Mouse (Mus musculus) adrenal gland, postnatal 36 days (tissue): ENCODE measurements around the gene Gm7579. TPM values are rescaled to one million over a fixed set of nuclear protein-coding genes. Genes with fewer than 3 reads are reported as not detected.
A peak's percentile ranks its signal among the peaks of the same experiment; 100 is the strongest.
"Not testable (repeated sequence)": the region's sequence is repeated elsewhere in the genome, so short reads cannot be mapped to it uniquely, and the experiment has no call there.

Source experiments
- DNase-seq, 2 experiments: peaks; one replicate each; pipeline ENCODE4 v3.0.0; 2021; ENCODE audit warnings: mixed read lengths in 1 of 2
- long read RNA-seq, 2 experiments: library from polyadenylated mRNA; stranded (forward); transcript quantifications; one replicate each; pipeline ENCODE4 v2.0.0; 2021; ENCODE audit warnings: borderline sequencing depth in 2 of 2
- total RNA-seq, 2 experiments: library from RNA; stranded (reverse); gene quantifications; 2 replicates each; pipeline ENCODE4 v1.2.3; 2021

The Gm7579 gene
- not detected for total RNA-seq
- long read RNA-seq, experiment 1, result 0 reads
- long read RNA-seq, experiment 2, result 0 reads

DNA sequence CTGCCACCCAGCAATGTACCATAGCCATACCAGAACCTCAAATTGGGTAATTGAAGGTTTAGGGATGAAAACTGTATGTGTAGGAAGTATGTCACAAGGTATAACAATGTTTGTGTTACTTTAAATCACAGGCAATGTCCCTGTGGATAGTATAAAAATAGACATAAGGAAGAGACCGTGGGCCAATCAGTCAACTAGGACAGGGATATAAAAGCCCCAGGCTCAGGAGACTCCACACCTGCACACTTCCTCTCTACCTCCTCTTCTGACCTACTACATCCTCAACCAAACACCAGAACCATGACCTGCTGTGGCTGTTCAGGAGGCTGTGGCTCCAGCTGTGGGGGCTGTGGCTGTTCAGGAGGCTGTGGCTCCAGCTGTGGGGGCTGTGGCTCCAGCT lies at the start of gene Gm7579:
Gene Gm7579 (plus strand): TSS at position 301 of the 400 bp plus-strand sequence.
- no peak for DNase-seq

DNA sequence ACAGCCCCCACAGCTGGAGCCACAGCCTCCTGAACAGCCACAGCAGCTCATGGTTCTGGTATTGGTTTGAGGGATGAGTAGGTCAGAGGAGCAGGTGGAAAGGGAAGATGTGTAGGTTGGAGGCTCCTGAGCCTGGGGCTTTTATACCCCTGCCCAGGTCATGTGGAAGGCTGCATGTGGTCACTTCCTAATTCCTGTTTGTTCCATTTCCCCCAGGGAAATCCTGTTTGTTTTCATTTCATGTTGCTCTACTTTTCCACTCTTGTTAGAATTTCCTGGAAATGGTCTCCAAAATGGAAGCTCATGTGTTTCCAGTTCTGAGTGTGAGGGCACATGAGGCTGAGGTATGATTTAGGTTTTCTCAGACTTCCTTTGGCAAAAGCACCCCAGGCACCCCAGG lies 46.0 kb upstream of the Gm7579 start, which contains the start of gene Gm4553:
Gene Gm4553 (minus strand): TSS at position 101 of the 400 bp plus-strand sequence.
- DNase-seq, result not testable (repeated sequence)

DNA sequence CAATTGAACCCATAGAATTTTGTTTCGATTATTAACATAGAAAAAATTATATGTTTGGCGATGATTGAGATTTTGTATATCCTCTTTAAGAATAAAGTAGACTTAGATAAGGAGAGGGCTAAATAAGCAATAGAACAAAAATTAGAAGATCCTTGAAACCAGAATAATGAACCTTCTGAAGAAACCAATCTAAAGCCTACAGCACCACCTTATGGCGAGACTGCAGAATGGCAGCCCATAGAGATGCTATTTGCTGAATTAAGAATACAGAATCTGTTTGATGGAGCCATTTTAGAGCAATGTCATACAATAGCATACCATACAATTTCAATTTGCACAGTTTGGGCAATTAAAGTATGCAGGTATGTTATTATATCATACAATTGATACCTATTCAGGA lies 41.8 kb upstream of the Gm7579 start:
- peak in 1 of 2 experiments; percentile 5 for DNase-seq

DNA sequence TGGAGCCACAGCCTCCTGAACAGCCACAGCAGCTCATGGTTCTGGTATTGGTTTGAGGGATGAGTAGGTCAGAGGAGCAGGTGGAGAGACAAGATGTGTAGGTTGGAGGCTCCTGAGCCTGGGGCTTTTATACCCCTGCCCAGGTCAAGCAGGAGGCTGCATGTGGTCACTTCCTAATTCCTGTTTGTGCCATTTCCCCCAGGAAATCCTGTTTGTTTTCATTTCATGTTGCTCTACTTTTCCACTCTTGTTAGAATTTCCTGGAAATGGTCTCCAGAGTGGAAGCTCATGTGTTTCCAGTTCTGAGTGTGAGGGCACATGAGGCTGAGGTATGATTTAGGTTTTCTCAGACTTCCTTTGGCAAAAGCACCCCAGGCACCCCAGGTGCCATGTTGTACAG lies 35.8 kb upstream of the Gm7579 start, which contains the start of gene Krtap5-2:
Gene Krtap5-2 (minus strand): TSS at position 101 of the 400 bp plus-strand sequence.
- not testable (repeated sequence) for DNase-seq

DNA sequence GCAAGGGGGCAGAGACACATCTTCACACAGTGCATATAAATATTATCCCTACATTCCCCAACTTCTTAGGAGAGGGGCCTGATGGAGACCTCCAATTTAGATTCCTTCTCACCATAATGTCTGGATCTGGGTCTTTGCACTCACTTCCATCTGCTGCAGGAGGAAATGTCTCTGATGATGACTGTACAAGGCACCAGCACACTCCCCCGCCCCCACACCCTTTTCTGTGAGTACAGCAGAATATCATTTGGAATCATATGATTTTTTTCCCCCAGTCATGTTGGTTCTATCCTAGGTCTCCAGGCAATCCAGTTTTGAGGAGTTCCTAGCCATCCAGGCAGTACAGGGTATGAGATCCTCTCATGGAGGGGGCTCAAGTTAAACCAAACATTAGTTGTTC lies 33.0 kb upstream of the Gm7579 start:
- no peak for DNase-seq

DNA sequence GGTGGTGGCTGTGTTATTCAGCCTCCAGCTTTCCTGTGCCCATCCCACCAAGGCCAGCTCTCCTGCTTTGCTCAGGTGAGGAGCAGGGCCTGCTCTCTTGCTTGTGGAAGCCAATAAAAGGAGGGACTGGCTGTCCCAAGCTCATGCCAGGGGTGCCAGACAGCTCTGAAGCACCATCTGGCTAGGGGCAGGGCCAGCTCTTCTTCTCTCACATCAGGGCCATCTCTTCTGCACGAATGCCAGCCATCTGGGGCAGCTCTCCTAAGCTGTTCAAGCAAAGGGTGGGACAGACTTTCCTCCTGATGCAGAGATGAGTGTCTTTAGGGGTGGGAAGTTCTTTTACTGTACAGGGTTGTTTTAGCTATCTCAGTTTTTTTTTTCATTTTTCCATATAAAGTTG lies 30.6 kb upstream of the Gm7579 start:
- DNase-seq, result no peak

DNA sequence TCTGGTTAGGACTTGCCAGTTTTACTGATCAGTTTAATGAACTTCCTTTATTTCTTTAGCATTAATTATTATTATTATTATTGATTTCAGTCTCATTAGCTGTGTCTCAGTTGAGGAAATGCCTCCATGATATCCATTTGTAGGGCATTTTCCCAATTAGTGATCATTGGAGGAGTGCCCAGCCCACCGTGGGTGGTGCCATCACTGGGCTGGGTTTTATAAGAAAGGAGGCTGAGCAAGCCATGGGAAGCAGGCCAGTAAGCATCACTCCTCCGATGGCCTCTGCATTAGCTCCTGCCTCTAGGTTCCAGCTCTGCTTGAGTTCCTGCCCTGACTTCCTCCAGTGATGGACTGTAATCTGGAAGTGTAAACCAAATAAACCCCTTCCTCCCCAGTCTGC lies 23.5 kb upstream of the Gm7579 start:
- no peak for DNase-seq

DNA sequence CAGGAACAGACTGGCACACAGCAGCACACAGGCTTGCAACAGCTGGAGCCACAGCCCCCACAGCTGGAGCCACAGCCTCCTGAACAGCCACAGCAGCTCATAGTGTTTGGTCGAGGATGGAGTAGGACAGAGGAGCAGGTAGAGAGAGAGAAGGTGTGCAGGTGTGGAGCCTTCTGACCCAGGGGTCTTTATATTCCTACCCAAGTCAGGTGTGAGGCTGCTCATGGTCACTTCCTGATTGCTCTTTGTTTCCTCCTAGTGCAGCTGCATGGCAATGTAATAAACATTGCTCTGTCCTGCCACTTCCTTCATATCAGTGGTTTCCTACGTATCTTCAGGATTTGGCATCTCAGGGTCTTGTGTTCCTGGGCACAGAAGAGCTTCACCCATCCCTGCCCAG lies 21.4 kb upstream of the Gm7579 start, which contains the start of gene Gm10153:
Gene Gm10153 (minus strand): TSS at position 101 of the 400 bp plus-strand sequence.
- DNase-seq, result no peak

DNA sequence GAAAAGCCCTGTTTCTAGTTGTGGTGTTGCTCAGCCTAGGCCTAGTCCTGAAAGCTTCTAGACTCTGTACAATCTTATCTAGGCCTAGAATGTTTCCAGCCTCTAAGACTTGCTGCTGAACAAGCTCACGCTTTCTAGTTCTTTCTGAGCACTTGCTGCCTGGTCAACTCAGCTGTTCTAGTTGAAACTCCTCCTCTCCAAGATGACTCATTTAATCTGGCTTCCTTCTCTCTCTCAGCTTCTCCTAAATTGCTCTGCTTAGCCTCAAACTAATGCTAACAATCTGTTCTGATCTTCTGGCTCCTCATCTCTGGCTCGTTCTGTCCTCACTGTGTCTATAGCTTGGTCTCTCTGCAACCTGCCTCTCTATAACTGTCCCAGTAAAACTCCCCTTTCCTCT lies 12.9 kb upstream of the Gm7579 start:
- no peak for DNase-seq

DNA sequence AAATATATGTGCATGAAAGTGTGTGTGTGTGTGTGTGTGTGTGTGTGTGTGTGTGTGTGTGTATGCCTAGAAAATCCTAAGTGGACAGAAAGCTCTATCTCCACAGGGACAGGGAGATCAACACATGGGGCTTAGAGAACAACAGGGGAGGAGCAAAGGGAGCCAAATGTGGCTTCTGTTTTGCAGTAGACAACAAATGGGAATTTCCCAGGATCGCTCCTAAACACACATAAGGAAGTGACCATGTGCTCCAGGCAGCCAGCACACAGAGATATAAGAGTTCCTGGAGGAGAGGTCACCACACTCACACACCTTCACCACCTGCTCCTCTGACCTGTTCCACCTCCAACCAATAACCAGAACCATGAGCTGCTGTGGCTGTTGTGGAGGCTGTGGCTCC lies 10.6 kb upstream of the Gm7579 start, which contains the start of gene Krtap5-3:
Gene Krtap5-3 (plus strand): TSS at position 301 of the 400 bp plus-strand sequence.
- no peak for DNase-seq

DNA sequence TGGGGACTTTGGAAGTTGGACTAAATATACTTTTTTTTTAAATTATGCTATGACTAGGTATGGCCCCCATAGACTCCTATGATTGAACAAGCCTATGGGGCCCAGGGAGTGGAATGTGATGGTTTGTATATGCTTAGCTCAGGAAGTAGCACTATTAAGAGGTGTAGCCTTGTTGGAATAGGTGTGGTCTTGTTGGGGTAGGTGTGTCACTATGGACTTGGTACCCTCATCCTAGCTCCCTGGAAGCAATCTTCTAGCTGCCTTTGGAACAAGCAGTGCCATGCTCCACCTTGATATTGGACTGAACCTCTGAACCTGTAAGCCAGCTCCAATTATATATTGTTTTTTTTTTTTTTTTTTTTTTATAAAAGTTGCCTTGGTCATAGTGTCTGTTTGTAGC lies 6.2 kb upstream of the Gm7579 start:
- no peak for DNase-seq

DNA sequence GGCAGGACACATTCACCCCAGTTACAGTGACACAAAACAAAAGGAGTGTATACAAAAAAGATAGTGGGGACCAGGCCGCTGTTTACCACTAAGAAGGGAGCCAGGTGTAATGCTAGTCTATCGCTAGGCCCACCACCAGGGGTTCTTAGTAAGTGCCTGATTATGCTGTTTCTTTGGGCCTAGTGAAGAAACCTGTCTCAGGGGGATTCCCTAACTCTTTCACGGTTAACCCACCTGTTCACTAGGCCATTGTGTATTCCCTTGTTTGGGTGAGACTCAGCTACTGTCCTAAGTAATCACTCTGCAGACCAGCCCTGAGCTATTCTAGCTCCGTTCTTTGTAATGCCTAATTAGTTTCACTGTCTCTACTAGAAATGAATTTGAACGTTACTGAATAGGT lies 4.8 kb upstream of the Gm7579 start:
- not testable (repeated sequence) for DNase-seq

DNA sequence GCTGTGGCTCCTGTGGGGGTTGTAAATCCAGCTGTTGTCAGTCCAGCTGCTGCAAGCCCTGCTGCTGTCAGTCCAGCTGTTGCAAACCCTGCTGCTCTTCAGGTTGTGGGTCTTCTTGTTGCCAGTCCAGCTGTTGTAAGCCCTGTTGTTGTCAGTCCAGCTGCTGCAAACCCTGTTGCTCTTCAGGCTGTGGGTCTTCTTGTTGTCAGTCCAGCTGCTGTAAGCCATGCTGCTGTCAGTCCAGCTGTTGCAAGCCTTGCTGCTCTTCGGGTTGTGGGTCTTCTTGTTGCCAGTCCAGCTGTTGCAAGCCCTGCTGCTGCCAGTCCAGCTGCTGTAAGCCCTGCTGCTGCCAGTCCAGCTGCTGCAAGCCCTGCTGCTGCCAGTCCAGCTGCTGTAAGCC lies 477 bp downstream of the Gm7579 start:
- DNase-seq, result not testable (repeated sequence)

DNA sequence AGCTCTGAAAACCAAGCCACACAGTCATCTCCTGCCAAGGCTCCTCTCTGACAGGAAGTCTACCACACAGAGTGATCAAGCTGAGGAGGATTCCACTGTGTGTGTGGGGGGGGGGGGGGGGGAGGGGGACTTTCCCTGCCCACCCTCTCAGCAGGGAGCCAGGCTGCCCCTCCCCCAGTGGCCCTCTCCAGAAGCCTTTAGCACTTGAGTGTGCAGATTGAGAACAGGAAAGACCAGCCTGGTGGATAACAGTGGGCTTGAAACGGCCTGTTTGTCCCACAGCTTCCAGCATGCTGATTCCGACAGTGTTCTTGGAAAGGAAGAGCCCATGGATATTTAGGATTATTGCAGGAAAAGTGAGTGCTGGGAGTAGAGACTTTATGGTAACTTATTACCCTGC lies 12.9 kb downstream of the Gm7579 start:
- no peak for DNase-seq

DNA sequence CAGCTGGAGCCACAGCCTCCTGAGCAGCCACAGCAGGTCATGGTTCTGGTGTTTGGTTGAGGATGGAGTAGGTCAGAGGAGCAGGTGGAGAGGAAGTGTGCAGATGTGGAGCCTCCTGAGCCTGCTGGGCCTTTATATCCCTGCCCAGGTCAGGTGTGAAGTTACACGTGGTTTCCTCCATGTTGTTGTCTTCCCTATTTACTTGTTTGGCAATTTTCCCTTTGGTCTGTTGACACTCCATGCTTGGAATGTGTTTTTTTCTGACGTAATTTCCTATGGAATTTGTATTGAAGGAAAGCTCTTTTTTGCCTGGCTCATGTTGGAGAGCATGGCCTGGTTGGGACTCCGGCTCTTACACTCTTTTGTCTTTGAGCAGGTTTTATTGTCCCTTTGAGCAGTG lies 18.2 kb downstream of the Gm7579 start, which contains the start of gene Krtap5-5:
Gene Krtap5-5 (minus strand): TSS at position 101 of the 400 bp plus-strand sequence.
- not testable (repeated sequence) for DNase-seq

DNA sequence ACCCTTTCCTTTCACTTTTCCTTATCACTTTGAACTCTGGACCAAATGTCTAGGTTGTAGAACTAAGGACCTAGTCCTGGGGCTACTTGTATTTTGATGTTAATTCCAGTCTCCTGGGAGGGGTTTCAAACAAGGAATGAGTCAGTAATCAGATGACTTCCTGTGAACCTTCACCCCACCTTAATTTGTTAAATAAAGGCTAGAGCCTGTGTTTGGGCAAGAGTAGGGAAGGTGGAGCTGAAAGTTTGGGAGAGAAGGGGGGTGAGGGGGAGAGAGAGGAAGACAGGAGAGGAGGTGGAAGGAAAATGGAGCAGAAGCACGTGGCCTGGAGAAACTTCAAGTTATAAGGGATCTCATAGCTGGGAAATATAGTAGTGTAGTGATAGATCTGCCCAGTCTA lies 19.9 kb downstream of the Gm7579 start:
- DNase-seq, result no peak

DNA sequence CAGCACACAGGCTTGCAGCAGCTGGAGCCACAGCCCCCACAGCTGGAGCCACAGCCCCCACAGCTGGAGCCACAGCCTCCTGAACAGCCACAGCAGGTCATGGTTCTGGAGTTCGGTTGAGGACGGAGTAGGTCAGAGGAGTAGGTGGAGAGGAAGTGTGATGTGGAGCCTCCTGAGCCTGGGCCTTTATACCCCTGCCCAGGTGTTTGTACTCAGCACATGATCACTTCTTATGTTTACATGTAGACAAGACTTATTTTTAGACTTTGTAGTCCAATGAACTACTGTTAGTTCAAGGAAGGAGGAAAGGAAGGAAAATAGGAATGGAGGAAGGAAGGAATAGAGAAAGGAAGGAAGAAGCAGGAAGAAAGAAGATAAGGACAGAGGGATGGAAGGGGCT lies 29.3 kb downstream of the Gm7579 start, which contains the start of gene Gm40460:
Gene Gm40460 (minus strand): TSS at position 101 of the 400 bp plus-strand sequence.
- no peak for DNase-seq

DNA sequence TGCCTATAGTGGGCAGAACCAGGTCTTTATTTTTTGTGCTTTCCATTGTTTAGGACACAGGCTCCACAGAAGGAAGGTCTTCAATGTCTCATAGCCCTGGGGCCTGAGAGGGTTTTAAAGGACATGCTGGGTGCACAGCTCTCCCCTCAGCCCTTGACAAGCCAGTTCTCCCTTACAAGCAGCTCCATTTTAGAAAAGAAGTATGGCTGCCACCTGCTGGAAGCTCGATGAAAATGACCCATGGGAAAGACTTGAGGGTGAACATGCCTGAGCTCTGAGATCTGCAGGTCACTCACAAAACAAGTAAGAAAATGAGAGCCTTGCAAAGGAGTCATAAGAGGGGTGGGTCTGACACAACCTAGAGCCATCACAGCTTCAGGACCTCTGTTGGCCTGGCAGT lies 38.2 kb downstream of the Gm7579 start:
- DNase-seq, result peak; percentile 28 to 57

DNA sequence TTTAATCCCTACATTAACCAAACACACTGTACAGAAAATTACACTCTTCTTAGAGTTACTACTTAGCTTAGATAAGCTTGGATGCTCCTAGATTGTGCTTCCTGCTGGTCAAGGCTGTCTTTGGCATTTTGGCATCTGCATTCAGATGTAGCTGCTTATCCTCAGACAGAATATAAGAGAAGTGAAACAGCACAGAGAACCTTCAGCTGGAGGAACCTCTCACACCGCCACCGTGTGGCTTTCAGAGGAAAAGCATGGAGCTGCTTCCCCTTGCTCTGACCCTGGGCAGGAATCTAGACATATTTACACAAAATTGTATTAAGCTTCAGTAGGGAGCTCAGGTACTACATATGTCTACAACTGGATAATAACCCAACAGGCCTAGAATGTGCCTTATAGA lies 43.9 kb downstream of the Gm7579 start:
- DNase-seq, result peak; percentile 36 to 61

DNA sequence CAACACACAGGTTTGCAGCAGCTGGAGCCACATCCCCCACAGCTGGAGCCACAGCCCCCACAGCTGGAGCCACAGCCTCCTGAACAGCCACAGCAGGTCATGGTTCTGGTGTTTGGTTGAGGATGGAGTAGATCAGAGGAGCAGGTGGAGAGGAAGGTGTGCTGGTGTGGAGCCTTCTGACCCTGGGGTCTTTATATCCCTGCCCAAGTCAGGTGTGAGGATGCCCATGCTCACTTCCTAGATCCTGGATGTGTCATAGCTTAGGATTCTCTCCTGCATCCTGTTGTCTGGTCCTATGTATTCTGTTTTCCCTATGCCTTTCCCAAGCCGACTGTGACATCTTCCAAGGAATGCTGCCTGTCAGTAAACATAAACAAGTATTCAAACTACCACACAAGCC lies 46.6 kb downstream of the Gm7579 start, which contains the start of gene Gm2431:
Gene Gm2431 (minus strand): TSS at position 101 of the 400 bp plus-strand sequence.
- DNase-seq, result not testable (repeated sequence)
